Mouse (Mus musculus) E14TG2a.4 (cell line): ENCODE measurements around the gene Nudcd3.
A peak's percentile ranks its signal among the peaks of the same experiment; 100 is the strongest.

Experiments used
- H3K27me3 ChIP-seq: 2 replicates; pipeline ENCODE4 v1.6.1; 2014; ENCODE audit warnings: low read length, control low read depth; ENCODE audit not compliant: insufficient read depth
- H3K36me3 ChIP-seq: 2 replicates; pipeline ENCODE4 v1.6.1; 2014; ENCODE audit warnings: low read length, control low read depth; ENCODE audit not compliant: insufficient read depth
- H3K4me1 ChIP-seq: replicated peaks from 2 replicates; pipeline ENCODE4 v1.6.1; 2014; ENCODE audit warnings: low read depth, low read length, control low read depth
- H3K4me3 ChIP-seq: replicated peaks from 2 replicates; pipeline ENCODE4 v1.5.1; 2014; ENCODE audit warnings: mild to moderate bottlenecking, low read length
- H3K9me3 ChIP-seq: 2 replicates; pipeline ENCODE4 v1.6.1; 2014; ENCODE audit warnings: low read length, control low read depth
- CTCF ChIP-seq: conservative IDR thresholded peaks from 2 replicates; pipeline ENCODE4 v1.5.1; 2014; ENCODE audit warnings: low read length
- NANOG ChIP-seq: IDR thresholded peaks from 2 replicates; pipeline ENCODE4 v1.6.1; 2014; ENCODE audit warnings: borderline replicate concordance, low read length, mixed read lengths
- POU5F1 ChIP-seq: IDR thresholded peaks from 2 replicates; pipeline ENCODE4 v1.6.1; 2014; ENCODE audit warnings: low read length, borderline replicate concordance

Gene Nudcd3

GRCm38 (mm10) chr11:6160663-6161271 lies 39.4 kb downstream of the Nudcd3 start:
- H3K9me3 ChIP-seq: no peaks in the 10 kb centered on the region
- H3K36me3 ChIP-seq: peaks cover 9% of the 10 kb centered on the region
- peaks cover 87% of the 10 kb centered on the region for H3K4me1 ChIP-seq
- H3K4me3 ChIP-seq: no peak overlapping the region
- H3K27me3 ChIP-seq: no peaks in the 10 kb centered on the region
- TF ChIP-seq POU5F1 (no peak), NANOG (no peak), CTCF (no peak)

- peaks cover 88% of the 10 kb centered on the region for H3K4me1 ChIP-seq
Measured at GRCm38 (mm10) chr11:6159704-6160275, 40.4 kb downstream of the Nudcd3 start.

GRCm38 (mm10) chr11:6158515-6158914 lies 41.7 kb downstream of the Nudcd3 start:
- Histone ChIP-seq H3K4me1 (peaks cover 88% of the 10 kb centered on the region), H3K4me3 (no peak overlapping the region), H3K27me3 (no peaks in the 10 kb centered on the region), H3K36me3 (no peaks in the 10 kb centered on the region), H3K9me3 (no peaks in the 10 kb centered on the region)
- TF ChIP-seq NANOG (no peak), CTCF (no peak), POU5F1 (no peak)

More at GRCm38 (mm10) chr11:6159704-6160275, 40.4 kb downstream of the Nudcd3 start:
- Histone ChIP-seq H3K4me3 (no peak overlapping the region), H3K36me3 (0 out of 2 replicates have a peak, but pooled peaks cover 2% of the 10 kb centered on the region), H3K27me3 (no peaks in the 10 kb centered on the region), H3K9me3 (no peaks in the 10 kb centered on the region)
- TF ChIP-seq NANOG (no peak), CTCF (no peak), POU5F1 (no peak)

- TF ChIP-seq POU5F1 (no peak), CTCF (no peak), NANOG (no peak)
- H3K9me3 ChIP-seq: no peaks in the 10 kb centered on the region
- H3K4me3 ChIP-seq: no peak overlapping the region
- no peaks in the 10 kb centered on the region for H3K36me3 ChIP-seq
- no peaks in the 10 kb centered on the region for H3K27me3 ChIP-seq
- peaks cover 87% of the 10 kb centered on the region for H3K4me1 ChIP-seq
Measured at GRCm38 (mm10) chr11:6157119-6157518, 43.1 kb downstream of the Nudcd3 start.

GRCm38 (mm10) chr11:6156651-6157050 lies 43.6 kb downstream of the Nudcd3 start:
- no peak overlapping the region for H3K4me3 ChIP-seq
- H3K36me3 ChIP-seq: no peaks in the 10 kb centered on the region
- H3K9me3 ChIP-seq: no peaks in the 10 kb centered on the region
- TF ChIP-seq NANOG (no peak), POU5F1 (no peak), CTCF (no peak)
- H3K4me1 ChIP-seq: peaks cover 86% of the 10 kb centered on the region
- H3K27me3 ChIP-seq: no peaks in the 10 kb centered on the region

- H3K4me3 ChIP-seq: peak overlapping the region; percentile 13
- peaks cover 65% of the 10 kb centered on the region for H3K4me1 ChIP-seq
- no peak for TF ChIP-seq CTCF
- TF ChIP-seq POU5F1: no peak
- TF ChIP-seq NANOG: no peak
- no peaks in the 10 kb centered on the region for H3K27me3 ChIP-seq
- H3K9me3 ChIP-seq: no peaks in the 10 kb centered on the region
- H3K36me3 ChIP-seq: peaks cover 18% of the 10 kb centered on the region
Measured at GRCm38 (mm10) chr11:6154211-6154701, 46.0 kb downstream of the Nudcd3 start.

- H3K9me3 ChIP-seq: no peaks in the 10 kb centered on the region
- TF ChIP-seq POU5F1 (no peak), NANOG (no peak), CTCF (no peak)
- peaks cover 25% of the 10 kb centered on the region for H3K36me3 ChIP-seq
- peaks cover 56% of the 10 kb centered on the region for H3K4me1 ChIP-seq
- H3K4me3 ChIP-seq: no peak overlapping the region
- H3K27me3 ChIP-seq: no peaks in the 10 kb centered on the region
Measured at GRCm38 (mm10) chr11:6152864-6153263, 47.4 kb downstream of the Nudcd3 start.

GRCm38 (mm10) chr11:6138233-6138950 lies 61.8 kb downstream of the Nudcd3 start:
- Histone ChIP-seq H3K36me3 (peaks cover 31% of the 10 kb centered on the region), H3K27me3 (no peaks in the 10 kb centered on the region), H3K4me1 (peaks cover 34% of the 10 kb centered on the region), H3K9me3 (no peaks in the 10 kb centered on the region), H3K4me3 (no peak overlapping the region)
- no peak for TF ChIP-seq POU5F1
- TF ChIP-seq NANOG: no peak
